Comparison of ENCODE assay signal across 22 mouse cellular contexts in genomic region chr2:21043302-21043701, GRCm38 (mm10).
DNase-seq lines count a peak whose midpoint lies in the region; ATAC-seq and TF ChIP-seq lines count a peak whose summit lies in the region.
"Had no signal": no experiment of that assay in that cellular context is flagged by ENCODE, and none has a peak within 500 bp of the region (broad histone marks: within the 10 kb centered on the region; RNA-seq: fewer than 3 reads in every experiment).

No protein-coding gene starts in this region.

- no peak for ATAC-seq in forebrain, embryonic 12.5 days (ENCODE audit: low FRiP score)
- ATAC-seq in forebrain, embryonic 16.5 days, result no peak
- no peak for ATAC-seq in kidney, postnatal 0 days (replicated peaks; ENCODE audit: low FRiP score, low read depth)
- no peak for ATAC-seq in midbrain, embryonic 14.5 days (ENCODE audit: low FRiP score, low TSS enrichment)
- ATAC-seq in midbrain, embryonic 16.5 days, result no peak
- ATAC-seq: liver, embryonic 12.5 days had no signal

- peak overlapping the region; percentile 37; the same call in 1 of the 2 replicates for H3K27ac ChIP-seq in forebrain, embryonic 12.5 days
- H3K27ac ChIP-seq in forebrain, embryonic 16.5 days (ENCODE audit: low read length), result no peak overlapping the region
- no peak overlapping the region for H3K27ac ChIP-seq in kidney, postnatal 0 days
- H3K27ac ChIP-seq in midbrain, embryonic 14.5 days (replicated peaks; ENCODE audit: low read depth, low read length), result no peak overlapping the region
- no peak overlapping the region for H3K27ac ChIP-seq in midbrain, embryonic 16.5 days (ENCODE audit: low read length)
- H3K27ac ChIP-seq in kidney, adult 2 months (ENCODE audit: insufficient read depth, low read depth, low read length), result no peak overlapping the region
- H3K27ac ChIP-seq: heart, embryonic 10.5 days; liver, embryonic 12.5 days; neural tube, embryonic 12.5 days had no signal

- H3K9ac ChIP-seq in forebrain, embryonic 12.5 days, result no peak overlapping the region
- H3K9ac ChIP-seq in forebrain, embryonic 16.5 days (replicated peaks; ENCODE audit: low read depth, low read length), result no peak overlapping the region
- no peak overlapping the region for H3K9ac ChIP-seq in kidney, postnatal 0 days (ENCODE audit: low read depth, low read length)
- no peak overlapping the region for H3K9ac ChIP-seq in midbrain, embryonic 14.5 days (replicated peaks; ENCODE audit: low read length)
- H3K9ac ChIP-seq in midbrain, embryonic 16.5 days (ENCODE audit: low read depth, low read length), result no peak overlapping the region
- H3K9ac ChIP-seq: liver, embryonic 12.5 days; neural tube, embryonic 12.5 days had no signal

- no peak for TF ChIP-seq CTCF in kidney, postnatal 0 days (IDR thresholded peaks at IDR 0.05; ENCODE audit: low read depth)
- no peak for TF ChIP-seq CTCF in kidney, adult 2 months (conservative IDR thresholded peaks at IDR 0.05; ENCODE audit: insufficient read depth, insufficient read length, low read depth, low read length)

- 22% methylated on average over 4 of the region's 4 CpGs for WGBS in forebrain, embryonic 12.5 days
- WGBS in forebrain, embryonic 16.5 days, result 8% methylated on average over 4 of the region's 4 CpGs
- WGBS in kidney, postnatal 0 days, result 53% methylated on average over 4 of the region's 4 CpGs
- WGBS in midbrain, embryonic 14.5 days, result 23% methylated on average over 4 of the region's 4 CpGs
- WGBS in midbrain, embryonic 16.5 days, result 23% methylated on average over 4 of the region's 4 CpGs
- WGBS in kidney, adult 2 months, result 51% methylated on average over 4 of the region's 4 CpGs

- H3K4me3 ChIP-seq in forebrain, embryonic 12.5 days (replicated peaks), result no peak overlapping the region
- H3K4me3 ChIP-seq in forebrain, embryonic 16.5 days (replicated peaks; ENCODE audit: low read length), result no peak overlapping the region
- no peak overlapping the region for H3K4me3 ChIP-seq in kidney, postnatal 0 days (replicated peaks; ENCODE audit: low read depth, low read length)
- H3K4me3 ChIP-seq in midbrain, embryonic 14.5 days (replicated peaks; ENCODE audit: low read depth, low read length), result no peak overlapping the region
- H3K4me3 ChIP-seq in midbrain, embryonic 16.5 days (ENCODE audit: low read depth, low read length), result no peak overlapping the region
- H3K4me3 ChIP-seq in kidney, adult 2 months (ENCODE audit: insufficient read depth, low read depth, low read length), result no peak overlapping the region
- H3K4me3 ChIP-seq: erythroblast, embryonic 14.5 days; heart, embryonic 10.5 days; liver, embryonic 12.5 days; neural tube, embryonic 12.5 days had no signal

- H3K27me3 ChIP-seq in forebrain, embryonic 12.5 days, result peaks cover 3% of the 10 kb centered on the region
- H3K27me3 ChIP-seq in forebrain, embryonic 16.5 days (replicated peaks; ENCODE audit: control insufficient read depth, insufficient read depth, low read length), result no peaks in the 10 kb centered on the region
- H3K27me3 ChIP-seq in kidney, postnatal 0 days (ENCODE audit: insufficient read depth, low read length), result no peaks in the 10 kb centered on the region
- no peaks in the 10 kb centered on the region for H3K27me3 ChIP-seq in midbrain, embryonic 14.5 days (ENCODE audit: control insufficient read depth, insufficient read depth, low read length)
- no peaks in the 10 kb centered on the region for H3K27me3 ChIP-seq in midbrain, embryonic 16.5 days (ENCODE audit: control insufficient read depth, insufficient read depth, low read depth, low read length)
- no peaks in the 10 kb centered on the region for H3K27me3 ChIP-seq in kidney, adult 2 months (replicated peaks; ENCODE audit: control insufficient read depth, insufficient read depth, low read length)
- H3K27me3 ChIP-seq: CH12.LX; liver, embryonic 12.5 days; neural tube, embryonic 12.5 days had no signal

- H3K36me3 ChIP-seq in forebrain, embryonic 12.5 days (replicated peaks), result no peaks in the 10 kb centered on the region
- no peaks in the 10 kb centered on the region for H3K36me3 ChIP-seq in forebrain, embryonic 16.5 days (ENCODE audit: control insufficient read depth, insufficient read depth)
- no peaks in the 10 kb centered on the region for H3K36me3 ChIP-seq in kidney, postnatal 0 days (ENCODE audit: insufficient read depth, low read length)
- H3K36me3 ChIP-seq in midbrain, embryonic 14.5 days (ENCODE audit: control insufficient read depth, insufficient read depth, low read length), result no peaks in the 10 kb centered on the region
- no peaks in the 10 kb centered on the region for H3K36me3 ChIP-seq in midbrain, embryonic 16.5 days (ENCODE audit: control insufficient read depth, insufficient read depth, low read length)
- no peaks in the 10 kb centered on the region for H3K36me3 ChIP-seq in kidney, adult 2 months (ENCODE audit: control insufficient read depth, insufficient read depth, low read length)
- H3K36me3 ChIP-seq: heart, embryonic 10.5 days; liver, embryonic 12.5 days; neural tube, embryonic 12.5 days had no signal

- H3K4me1 ChIP-seq in forebrain, embryonic 12.5 days, result peaks cover 35% of the 10 kb centered on the region
- peaks cover 15% of the 10 kb centered on the region for H3K4me1 ChIP-seq in forebrain, embryonic 16.5 days (replicated peaks; ENCODE audit: control insufficient read depth, insufficient read depth, low read length)
- no peaks in the 10 kb centered on the region for H3K4me1 ChIP-seq in kidney, postnatal 0 days (replicated peaks; ENCODE audit: insufficient read depth, low read length)
- H3K4me1 ChIP-seq in midbrain, embryonic 14.5 days (ENCODE audit: control insufficient read depth, insufficient read depth, low read length), result peaks cover 21% of the 10 kb centered on the region
- peaks cover 11% of the 10 kb centered on the region for H3K4me1 ChIP-seq in midbrain, embryonic 16.5 days (ENCODE audit: control insufficient read depth, insufficient read depth, low read length)
- H3K4me1 ChIP-seq in kidney, adult 2 months (ENCODE audit: control insufficient read depth, insufficient read depth, low read length), result no peaks in the 10 kb centered on the region
- H3K4me1 ChIP-seq: heart, embryonic 10.5 days; liver, embryonic 12.5 days had no signal

- no peak overlapping the region for H3K4me2 ChIP-seq in forebrain, embryonic 12.5 days
- H3K4me2 ChIP-seq in forebrain, embryonic 16.5 days (ENCODE audit: low read length), result no peak overlapping the region
- H3K4me2 ChIP-seq in kidney, postnatal 0 days (ENCODE audit: low read length), result no peak overlapping the region
- no peak overlapping the region for H3K4me2 ChIP-seq in midbrain, embryonic 14.5 days (ENCODE audit: low read length)
- H3K4me2 ChIP-seq in midbrain, embryonic 16.5 days (ENCODE audit: low read length), result no peak overlapping the region
- H3K4me2 ChIP-seq: liver, embryonic 12.5 days had no signal

- DNase-seq in kidney, postnatal 0 days (ENCODE audit: low spot score), result peak; percentile 20
- no peak for DNase-seq in kidney, adult 8-10 months
- DNase-seq in midbrain, embryonic 14.5 days, result peak; percentile 42
- DNase-seq in cerebellum, adult 11-12 months, result no peak
- no peak for DNase-seq in kidney, adult 2 months
- DNase-seq: adrenal gland, adult 2 months; cerebellum, adult 18-20 months; gastrocnemius, postnatal 25 days; heart, postnatal 4 days; kidney, adult 11 months; kidney, postnatal 36 days; layer of hippocampus, adult 9-11 months; lung, postnatal 36 days; thymus, postnatal 14 days had no signal

- H3K9me3 ChIP-seq in forebrain, embryonic 12.5 days, result no peaks in the 10 kb centered on the region
- H3K9me3 ChIP-seq in forebrain, embryonic 16.5 days (ENCODE audit: control insufficient read depth, low read length), result no peaks in the 10 kb centered on the region
- H3K9me3 ChIP-seq in kidney, postnatal 0 days (replicated peaks; ENCODE audit: low read length), result no peaks in the 10 kb centered on the region
- no peaks in the 10 kb centered on the region for H3K9me3 ChIP-seq in midbrain, embryonic 14.5 days (ENCODE audit: control insufficient read depth, low read length)
- H3K9me3 ChIP-seq in midbrain, embryonic 16.5 days (replicated peaks; ENCODE audit: control insufficient read depth, low read length, poor library complexity, severe bottlenecking), result no peaks in the 10 kb centered on the region
- H3K9me3 ChIP-seq: heart, embryonic 10.5 days; liver, embryonic 12.5 days; neural tube, embryonic 12.5 days had no signal

- no peak for TF ChIP-seq POLR2A in kidney, adult 2 months (IDR thresholded peaks at IDR 0.05; ENCODE audit: low read depth, low read length)

Comparison
In these comparisons a context has a peak if more than half of its experiments do, and no peak if none do; other contexts are left out.
1. DNase-seq: peak in kidney, postnatal 0 days (single experiment) and midbrain, embryonic 14.5 days (single experiment); none in kidney, adult 8-10 months (0 of 2), cerebellum, adult 11-12 months (single experiment) and kidney, adult 2 months (single experiment).